Mouse (Mus musculus): Measurements from ENCODE around the gene Olfr875.
A peak's percentile ranks its signal among the peaks of the same experiment; 100 is the strongest.
"Not testable (repeated sequence)": the region's sequence is repeated elsewhere in the genome, so short reads cannot be mapped to it uniquely, and the experiment has no call there.

Gene Olfr875

GRCm38 (mm10) chr9:37771759-37772158 lies at the start of gene Olfr875:
Gene Olfr875 (plus strand): TSS chr9:37771857.
- no peak for DNase-seq

GRCm38 (mm10) chr9:37734310-37734709 lies 37.3 kb upstream of the Olfr875 start:
- DNase-seq: no peak

GRCm38 (mm10) chr9:37744806-37745205 lies 26.9 kb upstream of the Olfr875 start, which contains the start of gene Olfr874:
Gene Olfr874 (plus strand): TSS chr9:37745106.
- no peak for DNase-seq

- DNase-seq: no peak
These were observed 21.2 kb upstream of the Olfr875 start for GRCm38 (mm10) chr9:37750319-37751075.

GRCm38 (mm10) chr9:37751467-37751866 lies 20.2 kb upstream of the Olfr875 start:
- DNase-seq: no peak

- DNase-seq: no peak
These were observed 19.7 kb upstream of the Olfr875 start for GRCm38 (mm10) chr9:37752006-37752405.

GRCm38 (mm10) chr9:37761728-37762127 lies 9.9 kb upstream of the Olfr875 start:
- no peak for DNase-seq

- no peak for DNase-seq
These were observed 9.1 kb upstream of the Olfr875 start for GRCm38 (mm10) chr9:37762541-37762940.

- no peak for DNase-seq
These were observed 996 bp upstream of the Olfr875 start for GRCm38 (mm10) chr9:37770661-37771060.

- DNase-seq: no peak
These were observed 11.2 kb downstream of the Olfr875 start for GRCm38 (mm10) chr9:37782766-37783260.

GRCm38 (mm10) chr9:37783394-37784387 lies 12.0 kb downstream of the Olfr875 start:
- not testable (repeated sequence) for DNase-seq

GRCm38 (mm10) chr9:37786411-37786810 lies 14.8 kb downstream of the Olfr875 start:
- DNase-seq: no peak

GRCm38 (mm10) chr9:37802055-37802454 lies 30.4 kb downstream of the Olfr875 start:
- DNase-seq: peak; percentile 25

GRCm38 (mm10) chr9:37802731-37803130 lies 31.1 kb downstream of the Olfr875 start, which contains the start of gene Olfr876:
Gene Olfr876 (plus strand): TSS chr9:37803031.
- no peak for DNase-seq

GRCm38 (mm10) chr9:37807235-37807634 lies 35.6 kb downstream of the Olfr875 start:
- DNase-seq: no peak

GRCm38 (mm10) chr9:37808456-37808855 lies 36.8 kb downstream of the Olfr875 start:
- no peak for DNase-seq

- DNase-seq: no peak
These were observed 37.3 kb downstream of the Olfr875 start for GRCm38 (mm10) chr9:37808976-37809375.

GRCm38 (mm10) chr9:37814696-37815095 lies 43.0 kb downstream of the Olfr875 start:
- peak; percentile 35 for DNase-seq

Measured in layer of hippocampus, adult 9-11 months (tissue).